Mouse (Mus musculus) T-helper 1 cell (primary cell): Measurements from ENCODE around the gene Macrod2.

Experiments
- in situ Hi-C: fragments of 300-600 bp; cut with MboI, MseI; formaldehyde crosslinking; loops from one replicate; pipeline ENCODE4 v1.15.1; 2025; ENCODE audit warnings: high pct_unique_total_duplicates

The Macrod2 gene

DNA sequence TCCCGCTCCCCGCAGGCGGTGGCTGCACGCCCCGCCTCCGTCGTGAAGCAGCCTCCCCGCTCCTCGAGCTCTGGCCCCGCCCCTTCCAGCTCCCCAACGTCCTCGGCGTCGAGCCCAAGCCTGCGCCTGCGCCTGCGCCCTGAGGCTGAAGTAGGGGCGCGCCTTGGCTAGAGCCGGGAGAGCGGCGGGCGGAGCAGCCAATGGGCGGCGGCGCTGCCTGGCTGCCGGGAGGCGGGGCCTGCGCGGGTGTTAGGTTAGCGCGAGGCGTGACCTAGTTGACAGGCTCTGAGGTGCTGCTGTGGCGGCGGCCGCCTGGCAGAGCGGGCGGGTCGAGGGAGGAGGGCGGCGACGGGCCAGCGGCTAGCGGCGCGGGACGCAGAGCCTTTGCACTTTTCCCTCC lies at the start of gene Macrod2:
Macrod2 (plus strand) TSS at position 131 of the 400 bp plus-strand sequence.
- in situ Hi-C loops, result no loop called here

DNA sequence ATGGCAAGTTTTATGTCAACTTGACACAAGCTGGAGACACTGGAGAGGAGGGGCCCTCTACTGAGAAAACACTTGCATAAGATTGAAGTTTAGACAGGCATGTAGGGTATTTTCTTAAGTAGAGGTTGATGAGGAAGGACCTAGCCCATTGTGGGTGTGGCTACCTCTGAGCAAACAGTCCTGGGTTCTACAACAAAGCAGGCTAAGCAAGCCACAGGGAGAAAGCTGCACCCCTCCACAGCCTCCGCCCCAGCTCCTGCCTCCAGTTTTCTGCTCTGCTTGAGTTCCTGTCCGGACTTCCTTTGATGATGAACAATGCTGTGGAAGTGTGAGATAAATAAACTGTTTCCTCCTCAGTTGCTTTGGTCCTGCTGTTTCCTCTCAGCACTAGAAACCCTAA lies 35.2 kb upstream of the Macrod2 start:
- in situ Hi-C loops, result no loop called here

DNA sequence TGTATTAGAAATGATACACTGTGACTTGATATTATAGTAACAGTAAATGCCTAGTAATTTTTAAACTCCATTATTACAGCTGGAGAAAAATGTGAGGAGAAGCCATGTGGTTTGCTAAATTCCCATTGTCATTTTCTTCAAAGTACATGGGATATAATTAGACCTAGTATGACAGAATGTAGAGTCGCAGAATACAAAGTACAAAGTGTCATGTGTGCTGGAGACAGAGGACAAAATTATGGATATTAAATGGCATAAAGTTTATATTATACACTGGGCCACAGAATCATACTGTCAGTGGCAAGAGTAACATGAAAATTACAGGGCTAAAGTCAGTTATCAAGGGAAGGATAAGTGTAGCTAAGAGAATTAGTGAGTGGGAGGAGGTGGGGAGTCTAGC lies 30.3 kb upstream of the Macrod2 start:
- in situ Hi-C loops, result no loop called here

DNA sequence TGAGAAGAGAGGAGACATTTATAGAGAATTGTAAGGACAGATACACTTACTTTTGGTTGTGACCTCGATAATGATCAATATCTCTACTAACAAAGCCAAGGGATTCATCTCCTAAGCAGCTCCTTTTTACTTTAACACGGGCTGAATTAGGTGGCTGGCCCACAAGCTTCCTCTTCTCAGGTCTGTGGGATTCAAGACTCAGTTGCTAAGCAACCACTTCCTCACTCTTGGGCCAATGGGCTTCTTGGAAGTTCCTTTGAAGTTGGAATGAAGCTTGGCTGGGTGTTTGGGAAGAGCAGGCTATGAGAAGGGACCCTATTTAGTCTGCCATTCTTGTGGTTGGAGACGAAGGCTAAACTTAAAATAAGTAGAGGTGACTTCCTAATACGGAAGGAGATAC lies 5.6 kb upstream of the Macrod2 start, which contains the start of gene Sel1l2:
Sel1l2 (minus strand) TSS at position 182 of the 400 bp plus-strand sequence.
- in situ Hi-C loops, result no loop called here

DNA sequence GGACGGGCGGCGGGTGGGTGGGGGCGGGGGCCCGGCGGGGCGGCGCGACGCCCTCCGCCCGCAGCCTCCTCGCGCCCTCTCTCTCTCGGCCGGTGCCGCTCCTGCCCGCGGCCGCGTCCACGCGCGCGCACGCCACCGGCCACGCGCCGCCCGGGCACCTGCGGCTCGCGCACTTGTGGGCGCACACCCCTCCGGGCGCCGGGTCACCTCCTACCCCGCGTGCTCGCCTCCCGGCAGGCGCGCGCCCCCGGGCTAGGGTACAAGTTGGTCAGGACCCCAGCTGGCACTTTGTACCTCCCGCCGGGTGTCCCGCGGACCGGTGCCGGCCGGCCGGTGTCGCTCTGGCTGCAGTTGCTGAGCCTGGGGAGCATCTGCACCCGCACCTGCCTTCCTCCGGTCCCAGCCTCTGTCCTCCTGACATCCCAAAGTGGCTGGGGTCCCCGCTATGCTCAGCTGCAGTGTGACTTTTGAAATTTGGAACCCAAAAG lies 679 bp downstream of the Macrod2 start:
- in situ Hi-C loops, result no loop called here

DNA sequence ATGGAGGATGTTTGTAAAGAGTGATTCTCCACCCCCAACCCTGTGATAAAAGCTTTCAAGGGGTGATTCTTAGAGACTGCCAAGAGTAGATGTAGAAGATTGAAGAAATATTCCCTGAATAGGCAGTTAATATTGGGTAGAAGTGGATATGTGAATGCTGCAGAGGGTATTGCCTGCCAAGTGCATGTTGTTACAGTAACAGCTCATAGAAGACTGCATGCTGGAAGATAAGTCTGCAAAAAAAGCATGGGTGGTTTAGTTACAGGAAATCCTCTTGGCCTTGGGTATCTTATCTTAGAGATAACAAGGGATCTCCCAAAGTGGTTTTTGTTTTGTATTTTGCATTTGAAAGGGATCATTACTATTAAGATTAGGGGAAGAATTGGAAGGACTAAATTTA lies 30.7 kb downstream of the Macrod2 start:
- in situ Hi-C loops, result loop anchor here (10.0 kb wide), 1 partner anchor 231 kb away; no protein-coding TSS in a partner anchor

DNA sequence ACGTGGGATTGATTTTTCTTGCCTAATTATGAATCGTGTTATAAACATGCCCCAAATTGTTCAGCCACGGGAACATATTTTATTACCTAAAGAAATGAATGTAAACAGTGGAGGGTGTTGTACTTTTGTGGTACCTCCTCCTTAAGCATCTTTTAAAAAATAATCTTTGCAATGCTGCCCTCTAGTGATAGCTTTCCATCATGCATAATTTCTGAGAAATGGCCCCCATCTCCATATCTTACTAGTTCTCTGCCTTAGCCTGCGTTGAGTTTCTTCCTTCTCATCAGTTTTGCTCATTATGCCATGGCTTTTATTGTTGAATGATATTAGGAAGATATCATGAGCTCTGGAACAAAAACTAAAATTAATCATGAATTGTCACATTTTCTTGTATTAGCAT lies 32.2 kb downstream of the Macrod2 start:
- in situ Hi-C loops, result loop anchor here (10.0 kb wide), 1 partner anchor 232 kb away; no protein-coding TSS in a partner anchor

DNA sequence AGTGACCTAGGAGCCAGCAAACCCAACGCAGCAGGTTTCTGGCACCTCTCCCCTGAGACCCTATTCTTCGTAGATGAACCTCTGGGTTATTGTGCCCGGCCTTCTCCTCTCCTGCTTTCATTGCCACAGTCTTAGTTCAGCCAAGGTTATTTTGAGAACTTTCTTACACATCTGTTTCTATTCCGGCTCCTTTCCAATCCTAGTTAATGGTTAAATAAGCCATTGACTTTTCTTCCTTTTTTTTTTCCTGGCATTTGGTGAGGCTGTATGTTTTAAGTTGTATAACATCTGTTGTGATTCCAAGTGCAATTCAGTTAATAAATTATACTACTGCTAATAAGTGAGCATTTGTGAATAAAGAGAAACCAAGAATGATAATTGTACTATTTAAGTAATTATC lies 44.0 kb downstream of the Macrod2 start:
- in situ Hi-C loops, result no loop called here

DNA sequence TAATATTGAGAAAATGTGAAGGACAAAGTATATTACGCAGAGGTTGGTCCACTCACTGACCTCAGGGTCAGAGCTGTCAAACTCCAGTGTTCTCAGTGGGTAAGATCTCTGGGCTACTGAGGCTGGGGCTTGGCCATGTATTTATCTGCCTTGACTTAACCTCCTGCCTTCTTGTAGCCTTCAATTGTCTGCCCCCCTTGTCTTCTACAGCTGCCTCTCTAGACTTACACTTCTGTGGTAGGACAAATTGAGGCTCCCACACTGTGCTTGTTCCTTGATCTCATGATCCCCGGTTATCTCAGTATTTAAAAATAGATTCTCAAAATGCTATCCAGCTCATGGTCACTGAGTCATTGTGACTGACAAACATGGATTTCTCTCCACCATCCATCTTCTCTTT lies 53.5 kb downstream of the Macrod2 start:
- in situ Hi-C loops, result no loop called here

DNA sequence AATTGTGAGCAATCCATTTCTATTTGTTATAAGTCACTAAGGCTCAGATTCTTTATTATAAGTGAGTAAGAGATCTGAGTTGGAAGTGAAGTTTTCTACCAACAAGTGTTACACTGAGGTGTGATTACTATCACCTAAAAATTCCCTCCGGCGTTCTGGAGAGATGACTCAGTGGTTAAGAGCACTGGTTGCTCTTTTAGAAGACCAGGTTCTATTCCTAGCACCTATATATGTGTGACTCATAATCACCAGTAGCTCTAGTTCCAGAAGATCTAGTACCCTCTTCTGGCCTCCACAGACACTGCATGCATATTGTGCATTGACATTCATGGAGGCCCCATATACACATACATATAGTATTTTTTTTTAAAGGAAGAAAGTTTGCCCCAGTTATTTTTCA lies 80.7 kb downstream of the Macrod2 start:
- in situ Hi-C loops, result no loop called here

DNA sequence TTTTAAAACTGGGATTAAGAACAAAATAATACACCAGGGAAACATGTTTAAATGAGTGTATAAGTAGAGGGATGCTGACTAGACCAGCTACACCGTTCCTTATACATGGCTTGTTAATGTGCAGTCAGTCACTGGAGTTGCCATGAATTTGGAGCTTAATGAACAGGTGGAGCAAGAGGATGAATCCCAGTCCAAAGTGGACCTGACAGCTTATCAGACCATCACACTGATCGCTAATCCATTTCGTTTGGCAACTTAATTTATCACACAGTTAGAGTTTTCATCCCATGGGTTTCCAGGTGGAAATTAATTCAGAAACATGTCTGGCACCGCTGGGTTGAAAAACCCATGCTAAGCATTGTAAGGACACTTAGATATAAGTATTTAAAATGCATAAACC lies 81.8 kb downstream of the Macrod2 start:
- in situ Hi-C loops, result no loop called here

DNA sequence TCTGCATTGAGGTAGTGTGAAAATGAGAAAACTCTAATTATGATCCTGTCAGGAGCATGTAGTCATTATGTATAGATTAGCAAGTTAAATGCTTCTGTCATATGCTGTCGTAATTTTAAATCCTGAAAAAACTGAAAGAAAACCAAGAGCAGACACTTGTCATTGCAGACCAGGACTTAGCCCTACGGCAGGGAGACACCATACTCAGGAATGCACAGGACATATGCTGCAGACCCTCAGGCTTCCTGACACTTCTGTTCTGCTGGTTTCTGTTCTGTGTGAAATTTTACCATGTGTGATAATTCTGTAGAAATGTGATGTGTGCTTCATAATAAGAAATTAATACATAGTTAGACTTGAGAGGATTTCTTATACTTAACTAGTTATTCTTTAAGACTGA lies 87.5 kb downstream of the Macrod2 start:
- in situ Hi-C loops, result no loop called here

DNA sequence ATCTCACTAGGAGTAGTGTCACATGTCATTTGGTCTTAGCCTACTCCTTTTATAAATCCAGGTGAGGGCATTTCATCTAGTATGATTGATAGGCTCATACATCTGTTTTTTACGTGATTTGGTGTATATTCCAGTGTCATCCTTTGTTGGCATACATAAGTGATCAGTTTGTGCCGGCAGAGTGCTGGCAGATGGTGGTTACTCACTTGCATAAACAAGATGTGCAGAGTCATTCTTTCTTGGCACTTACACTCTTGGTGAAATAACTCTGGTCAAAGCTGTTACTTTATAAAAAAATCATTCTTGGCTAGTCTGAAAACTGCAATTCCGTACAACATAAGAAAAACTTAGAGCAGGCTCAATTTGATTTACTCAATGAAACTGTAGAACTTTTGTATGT lies 102.6 kb downstream of the Macrod2 start:
- in situ Hi-C loops, result no loop called here

DNA sequence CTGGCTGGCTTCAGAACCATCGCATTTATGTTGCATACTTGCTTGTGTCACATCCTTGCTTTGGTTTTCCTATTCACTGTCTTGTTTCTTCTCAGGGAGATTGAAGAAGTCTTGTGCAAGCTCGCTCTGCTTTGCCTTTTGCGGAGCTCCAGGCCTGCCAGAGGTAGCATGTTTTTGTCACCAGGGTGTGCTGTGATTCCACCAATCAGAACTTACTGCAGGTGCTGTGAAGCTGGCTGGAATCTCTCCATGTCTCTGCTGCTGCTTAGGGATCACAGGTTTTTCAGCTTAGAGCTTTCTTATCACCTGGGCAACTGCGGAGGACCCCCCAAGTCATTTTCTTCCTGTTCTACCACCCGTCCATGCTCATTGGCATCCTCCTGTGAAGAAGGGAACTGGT lies 105.8 kb downstream of the Macrod2 start:
- in situ Hi-C loops, result no loop called here

DNA sequence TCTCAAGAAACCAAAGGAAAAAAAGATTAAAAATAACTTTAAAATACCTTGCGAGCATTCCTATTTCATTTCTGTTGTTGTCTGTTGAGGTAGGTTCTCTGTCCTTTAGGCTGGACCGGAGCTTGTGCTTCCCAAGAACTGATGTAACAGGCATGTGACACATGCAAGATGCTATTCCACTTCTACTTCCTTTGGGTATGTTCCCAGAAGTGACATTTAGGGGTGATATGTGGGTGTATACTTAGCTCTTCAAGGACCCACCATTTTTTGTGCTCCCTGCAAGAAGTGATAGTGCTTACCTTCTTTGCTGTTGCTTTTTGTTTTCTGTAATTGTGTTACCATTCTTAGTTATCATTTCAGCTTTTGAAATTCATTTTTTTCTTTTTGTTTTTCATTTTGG lies 126.4 kb downstream of the Macrod2 start:
- in situ Hi-C loops, result no loop called here

DNA sequence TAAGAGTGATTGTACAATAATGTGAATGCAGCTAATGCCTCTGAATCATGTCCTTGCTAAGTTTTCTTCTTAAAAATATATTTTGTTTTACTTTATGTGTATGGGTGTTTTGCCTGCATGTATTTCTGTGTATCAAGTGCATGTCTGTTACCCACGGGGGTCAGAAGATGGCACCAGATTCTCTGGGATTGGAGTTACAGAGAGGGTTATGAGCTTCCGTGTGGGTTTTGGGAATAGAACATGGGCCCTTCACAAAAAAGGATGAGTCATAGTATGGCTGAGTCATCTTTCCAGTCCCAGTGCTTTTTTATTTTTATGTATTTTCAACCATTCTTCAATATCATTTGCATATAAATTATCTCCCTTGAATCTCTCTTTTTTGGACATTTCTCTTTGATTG lies 135.1 kb downstream of the Macrod2 start:
- in situ Hi-C loops, result no loop called here

DNA sequence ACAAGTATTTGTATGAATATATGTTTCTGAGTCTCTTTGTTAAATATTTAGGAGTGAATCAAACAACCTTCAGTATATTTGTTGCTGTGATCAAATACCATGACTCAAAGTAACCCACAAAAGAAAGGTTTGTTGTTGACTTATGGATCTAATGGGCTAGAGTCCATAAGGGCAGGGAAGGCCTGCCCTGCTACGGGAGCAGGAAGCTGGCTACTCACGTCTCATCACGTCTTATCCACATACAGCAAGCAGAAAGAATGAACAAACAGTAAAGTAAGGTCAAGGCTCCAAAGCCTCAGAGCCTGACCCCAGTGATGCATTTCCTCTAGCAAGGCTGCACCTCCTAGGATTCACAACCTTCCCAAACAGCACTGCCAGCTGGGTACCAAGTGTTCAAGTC lies 136.9 kb downstream of the Macrod2 start:
- in situ Hi-C loops, result no loop called here

DNA sequence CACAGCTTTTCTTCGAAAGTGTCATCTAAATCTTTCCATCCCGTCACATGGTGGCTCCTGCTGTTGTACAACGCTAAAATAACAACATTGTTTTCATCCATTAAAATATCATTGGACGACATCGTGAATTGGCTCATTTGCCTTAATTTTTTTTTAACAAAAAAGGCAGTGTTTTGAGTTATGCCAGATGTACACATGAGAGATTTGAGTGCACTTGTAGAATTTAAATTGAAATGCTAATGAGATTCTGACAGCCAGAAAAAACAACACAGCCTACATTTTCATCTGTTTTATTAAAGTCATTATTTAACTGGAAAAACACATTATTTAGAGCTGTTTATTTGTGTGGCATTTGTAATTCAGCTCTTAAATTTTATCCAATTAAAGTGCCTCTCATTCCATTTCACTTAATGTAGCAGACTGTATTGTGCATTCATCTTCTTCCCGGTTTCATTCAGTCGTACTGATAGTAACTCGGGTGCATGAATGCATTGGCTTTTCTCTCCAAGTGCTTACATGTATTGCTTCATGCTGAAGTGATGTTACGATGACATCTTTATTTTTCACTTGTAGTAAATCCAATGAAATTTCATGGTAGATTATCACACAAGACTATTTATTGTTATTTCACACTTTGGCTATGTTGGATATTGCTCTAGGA lies 137.9 kb downstream of the Macrod2 start:
- in situ Hi-C loops, result no loop called here

DNA sequence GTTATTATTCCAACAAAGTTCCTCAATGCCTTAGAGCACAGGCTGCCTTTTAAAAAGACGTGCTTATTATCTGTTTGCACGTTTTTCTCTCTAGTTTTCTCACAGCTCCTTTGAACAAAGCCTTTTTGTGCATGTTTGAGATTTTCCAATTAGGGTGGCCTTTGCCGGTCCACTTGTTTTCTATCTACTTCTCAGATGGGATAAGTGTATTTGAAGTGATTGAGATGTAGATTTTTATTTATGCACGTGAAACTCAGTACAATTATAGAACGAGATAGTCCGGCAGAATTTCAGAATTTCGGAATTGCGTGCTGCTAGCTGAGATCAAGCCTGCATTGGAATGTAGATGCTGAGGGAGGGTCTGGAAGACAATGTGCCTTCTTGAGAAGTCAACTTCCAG lies 138.5 kb downstream of the Macrod2 start:
- in situ Hi-C loops, result no loop called here

DNA sequence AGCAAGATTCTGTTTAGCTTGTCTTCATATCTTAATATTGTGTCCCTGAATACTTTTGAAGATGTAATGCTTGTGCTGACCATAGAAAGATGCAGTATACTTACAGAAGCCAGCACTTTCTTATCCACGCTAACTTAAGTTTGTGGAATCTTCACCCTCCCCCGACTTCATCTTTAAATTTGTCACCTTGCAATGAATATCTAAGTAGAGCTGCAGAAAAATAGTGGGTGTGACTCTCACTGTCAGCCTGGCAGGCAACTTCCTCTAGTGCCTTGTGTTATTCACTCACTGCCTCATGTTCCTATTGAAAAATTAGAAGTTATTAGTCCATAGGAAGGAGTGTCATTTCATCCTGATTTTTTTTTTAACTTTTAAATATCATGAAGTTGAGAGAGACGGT lies 139.5 kb downstream of the Macrod2 start:
- in situ Hi-C loops, result no loop called here

DNA sequence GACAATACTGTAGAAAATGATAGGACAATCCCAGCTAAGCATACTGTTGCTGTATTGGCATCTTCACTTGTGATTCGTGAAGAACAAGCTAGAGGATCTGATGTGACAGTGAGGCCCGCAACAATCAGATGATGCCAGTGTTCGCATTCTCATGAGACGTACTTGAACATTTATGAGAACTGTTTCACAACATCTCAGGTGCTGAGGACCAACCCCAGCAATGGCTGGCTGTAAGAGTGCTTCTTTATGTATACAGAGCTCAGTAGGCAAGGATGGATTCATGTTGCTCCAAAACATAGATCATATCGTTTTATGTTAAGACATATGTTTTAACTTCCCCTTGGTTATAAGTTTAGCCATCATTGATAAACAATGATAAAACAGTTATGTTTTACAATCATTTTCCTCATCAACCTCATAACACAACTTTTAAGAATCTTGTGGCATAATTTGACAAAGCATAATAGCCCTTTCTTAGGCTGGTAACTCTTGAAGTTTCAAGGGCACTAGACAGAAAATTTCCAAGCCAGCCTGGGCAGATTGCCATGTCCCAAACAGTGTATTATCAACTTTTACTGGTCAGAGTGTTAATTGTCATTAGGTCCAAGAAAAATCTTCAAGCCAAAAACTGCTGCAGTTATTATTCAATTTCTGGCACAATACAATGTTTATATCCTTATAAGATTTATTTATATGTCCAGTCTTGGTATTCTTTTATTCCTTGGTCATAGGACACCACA lies 140.9 kb downstream of the Macrod2 start:
- in situ Hi-C loops, result no loop called here

DNA sequence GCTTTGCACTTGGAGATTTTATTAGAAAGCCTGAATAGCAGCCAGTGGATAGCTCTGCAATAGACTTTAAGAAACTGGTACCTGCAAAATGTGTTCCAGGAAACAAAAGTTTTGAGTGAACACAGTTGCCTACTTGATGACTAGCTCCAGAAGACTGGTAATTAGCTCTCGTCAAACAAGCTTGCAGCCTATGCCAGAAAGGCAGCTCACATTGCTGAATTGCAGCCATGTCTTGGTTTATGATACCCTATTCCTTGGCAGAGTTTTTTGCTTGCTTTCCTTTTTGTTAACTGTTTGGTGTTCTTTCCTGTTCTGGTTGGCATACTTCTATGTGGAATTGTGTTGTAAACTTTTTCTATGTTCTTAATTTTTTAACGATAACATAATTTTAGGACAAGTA lies 154.2 kb downstream of the Macrod2 start:
- in situ Hi-C loops, result no loop called here

DNA sequence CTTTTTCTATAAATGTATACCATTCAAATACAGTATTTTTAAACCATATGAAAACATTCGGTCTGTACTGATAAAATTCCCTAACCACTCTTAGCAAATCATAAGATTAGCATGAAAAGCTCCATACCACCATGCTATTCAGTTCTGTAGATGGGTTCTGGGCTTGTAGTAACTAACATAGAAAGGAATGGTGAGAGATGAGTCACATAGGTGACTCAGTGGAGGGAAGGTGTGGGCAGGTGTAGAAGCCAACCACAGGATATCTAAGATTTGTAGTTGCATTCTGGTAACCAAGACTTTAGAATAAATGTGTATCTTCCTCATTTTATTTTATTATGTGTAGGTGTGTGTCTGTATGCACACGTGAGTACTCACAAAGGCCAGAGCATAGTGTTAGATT lies 166.3 kb downstream of the Macrod2 start:
- in situ Hi-C loops, result no loop called here
